Mouse (Mus musculus): Measurements from ENCODE around the gene Nudt9.
"Not testable (repeated sequence)": the region's sequence is repeated elsewhere in the genome, so short reads cannot be mapped to it uniquely, and the experiment has no call there.

Nudt9 gene

GRCm38 (mm10) chr5:104046256-104047199 lies at the start of gene Nudt9:
TSS of gene Nudt9 (plus strand) at chr5:104046306.
- peak; percentile 95 to 96 for DNase-seq (ENCODE audit: low read depth in 2 of 2, low spot score in 2 of 2)

GRCm38 (mm10) chr5:103998739-103999138 lies 47.4 kb upstream of the Nudt9 start:
- DNase-seq (ENCODE audit: low read depth in 2 of 2, low spot score in 2 of 2) = no peak

- DNase-seq (ENCODE audit: low read depth in 2 of 2, low spot score in 2 of 2) = peak; percentile 72 to 75
Observed at GRCm38 (mm10) chr5:103999738-104000137, 46.4 kb upstream of the Nudt9 start.

- no peak for DNase-seq (ENCODE audit: low read depth in 2 of 2, low spot score in 2 of 2)
Observed at GRCm38 (mm10) chr5:104002549-104003255, 43.4 kb upstream of the Nudt9 start.

- DNase-seq (ENCODE audit: low read depth in 2 of 2, low spot score in 2 of 2) = no peak
Observed at GRCm38 (mm10) chr5:104003256-104003931, 42.7 kb upstream of the Nudt9 start.

GRCm38 (mm10) chr5:104003955-104004354 lies 42.2 kb upstream of the Nudt9 start:
- no peak for DNase-seq (ENCODE audit: low read depth in 2 of 2, low spot score in 2 of 2)

GRCm38 (mm10) chr5:104006811-104007210 lies 39.3 kb upstream of the Nudt9 start:
- no peak for DNase-seq (ENCODE audit: low read depth in 2 of 2, low spot score in 2 of 2)

- no peak for DNase-seq (ENCODE audit: low read depth in 2 of 2, low spot score in 2 of 2)
Observed at GRCm38 (mm10) chr5:104007801-104008200, 38.3 kb upstream of the Nudt9 start.

GRCm38 (mm10) chr5:104009421-104009820 lies 36.7 kb upstream of the Nudt9 start:
- DNase-seq (ENCODE audit: low read depth in 2 of 2, low spot score in 2 of 2) = no peak

- DNase-seq (ENCODE audit: low read depth in 2 of 2, low spot score in 2 of 2) = no peak
Observed at GRCm38 (mm10) chr5:104010261-104010660, 35.8 kb upstream of the Nudt9 start.

GRCm38 (mm10) chr5:104011419-104011818 lies 34.7 kb upstream of the Nudt9 start:
- DNase-seq (ENCODE audit: low read depth in 2 of 2, low spot score in 2 of 2) = no peak

- DNase-seq (ENCODE audit: low read depth in 2 of 2, low spot score in 2 of 2) = peak; percentile 28 to 30
Observed at GRCm38 (mm10) chr5:104021597-104022378, 24.3 kb upstream of the Nudt9 start, which contains the start of gene Hsd17b11. TSS of gene Hsd17b11 (minus strand) at chr5:104021919.

- DNase-seq (ENCODE audit: low read depth in 2 of 2, low spot score in 2 of 2) = no peak
Observed at GRCm38 (mm10) chr5:104022558-104022957, 23.5 kb upstream of the Nudt9 start.

GRCm38 (mm10) chr5:104023289-104024020 lies 22.7 kb upstream of the Nudt9 start:
- no peak for DNase-seq (ENCODE audit: low read depth in 2 of 2, low spot score in 2 of 2)

GRCm38 (mm10) chr5:104024193-104024592 lies 21.9 kb upstream of the Nudt9 start:
- not testable (repeated sequence) for DNase-seq (ENCODE audit: low read depth in 2 of 2, low spot score in 2 of 2)

- no peak for DNase-seq (ENCODE audit: low read depth in 2 of 2, low spot score in 2 of 2)
Observed at GRCm38 (mm10) chr5:104024762-104025161, 21.3 kb upstream of the Nudt9 start.

- no peak for DNase-seq (ENCODE audit: low read depth in 2 of 2, low spot score in 2 of 2)
Observed at GRCm38 (mm10) chr5:104025245-104025854, 20.8 kb upstream of the Nudt9 start.

GRCm38 (mm10) chr5:104032434-104033097 lies 13.5 kb upstream of the Nudt9 start:
- no peak for DNase-seq (ENCODE audit: low read depth in 2 of 2, low spot score in 2 of 2)

GRCm38 (mm10) chr5:104035066-104035465 lies 11.0 kb upstream of the Nudt9 start:
- no peak for DNase-seq (ENCODE audit: low read depth in 2 of 2, low spot score in 2 of 2)

Data from CD8-positive naive resting alpha-beta T cell, adult 2 months (primary cell).